29 mouse cellular contexts compared by ENCODE assay signal in the genomic region with DNA sequence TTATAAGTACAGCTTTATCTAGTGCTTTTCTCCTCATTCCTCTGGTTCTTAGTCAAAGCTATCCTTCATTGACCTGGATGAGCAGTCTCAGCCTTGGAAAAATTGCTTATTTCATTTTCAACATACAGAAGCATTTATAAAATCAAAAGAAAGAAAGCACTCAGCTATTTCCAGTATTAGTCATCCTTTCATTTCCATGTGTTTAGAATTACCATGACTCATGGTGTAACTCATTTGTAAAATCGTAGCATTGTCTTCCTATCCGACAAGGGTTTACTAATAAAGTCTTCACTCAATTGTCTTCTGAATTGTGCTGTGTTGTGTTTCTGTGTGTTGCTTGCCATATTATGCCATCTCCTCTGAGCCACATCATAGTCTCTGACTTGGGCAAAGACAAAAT. TPM values are rescaled to one million over a fixed set of nuclear protein-coding genes. Genes with fewer than 3 reads are reported as not detected.
DNase-seq lines count a peak whose midpoint lies in the region; ATAC-seq and TF ChIP-seq lines count a peak whose summit lies in the region.
"Had no signal": no experiment of that assay in that cellular context is flagged by ENCODE, and none has a peak within 500 bp of the region (broad histone marks: within the 10 kb centered on the region; RNA-seq: fewer than 3 reads in every experiment).

No protein-coding gene starts in this region.

- WGBS in intestine, postnatal 0 days = 61% methylated on average over 2 of the region's 2 CpGs

- no peak overlapping the region for H3K4me2 ChIP-seq in intestine, postnatal 0 days (replicated peaks; ENCODE audit: low read depth)
- H3K4me2 ChIP-seq: embryonic facial prominence, embryonic 12.5 days; forebrain, embryonic 12.5 days had no signal

- H3K4me3 ChIP-seq in embryonic fibroblast, embryonic 13.5 days (ENCODE audit: insufficient read depth, low read length) = no peak overlapping the region
- H3K4me3 ChIP-seq in intestine, postnatal 0 days (ENCODE audit: low read depth, low read length) = no peak overlapping the region
- H3K4me3 ChIP-seq: embryonic facial prominence, embryonic 10.5 days; embryonic facial prominence, embryonic 12.5 days; erythroblast, embryonic 14.5 days; forebrain, embryonic 10.5 days; forebrain, embryonic 12.5 days had no signal

- DNase-seq in frontal cortex, postnatal 10 days (ENCODE audit: low spot score in 2 of 2) = no peak
- DNase-seq in Muller cell, postnatal 12 days (ENCODE audit: inconsistent ontology term) = peak; percentile 87
- DNase-seq in Patski (ENCODE audit: low read depth, low spot score) = peak; percentile 13
- DNase-seq in gastrocnemius, adult 18-20 months (ENCODE audit: low spot score) = no peak
- DNase-seq: adrenal gland, adult 2 months; adrenal gland, postnatal 10 days; adrenal gland, postnatal 25 days; cerebellum, adult 11 months; cerebellum, adult 18-20 months; cerebellum, adult 9-10 months; cerebellum, postnatal 10 days; cerebellum, postnatal 25 days had no signal

- TF ChIP-seq CTCF in Patski (IDR thresholded peaks at IDR 0.05) = no peak
- no peak for TF ChIP-seq CTCF in embryonic fibroblast, embryonic 13.5 days (IDR thresholded peaks at IDR 0.05; ENCODE audit: borderline replicate concordance, insufficient read depth, low read length)
- TF ChIP-seq CTCF in intestine, postnatal 0 days (IDR thresholded peaks at IDR 0.05; ENCODE audit: low read depth) = no peak

- no peaks in the 10 kb centered on the region for H3K27me3 ChIP-seq in Patski
- H3K27me3 ChIP-seq in intestine, postnatal 0 days (replicated peaks; ENCODE audit: control insufficient read depth, insufficient read depth, low read length) = no peaks in the 10 kb centered on the region
- H3K27me3 ChIP-seq: embryonic facial prominence, embryonic 12.5 days; forebrain, embryonic 12.5 days had no signal

- peak overlapping the region; percentile 72 for H3K27ac ChIP-seq in embryonic fibroblast, embryonic 13.5 days (ENCODE audit: insufficient read depth, low read length)
- H3K27ac ChIP-seq in intestine, postnatal 0 days (ENCODE audit: low read depth, low read length) = no peak overlapping the region
- H3K27ac ChIP-seq: embryonic facial prominence, embryonic 10.5 days; embryonic facial prominence, embryonic 12.5 days; forebrain, embryonic 10.5 days; forebrain, embryonic 12.5 days had no signal

- peaks cover 8% of the 10 kb centered on the region for H3K4me1 ChIP-seq in embryonic fibroblast, embryonic 13.5 days (ENCODE audit: control insufficient read depth, insufficient read depth, low read length)
- H3K4me1 ChIP-seq in intestine, postnatal 0 days (replicated peaks; ENCODE audit: control insufficient read depth, insufficient read depth, low read length) = no peaks in the 10 kb centered on the region
- H3K4me1 ChIP-seq: embryonic facial prominence, embryonic 10.5 days; embryonic facial prominence, embryonic 12.5 days; forebrain, embryonic 10.5 days; forebrain, embryonic 12.5 days had no signal

- in situ Hi-C loops in Patski (cut with MboI; ENCODE audit: low pct_unique_long_range_greater_than_20kb) = no loop called here

- ATAC-seq in frontal cortex, adult (ENCODE audit: low TSS enrichment) = peak; percentile 23; the same call in 1 of the 2 replicates
- no peak for ATAC-seq in Patski
- no peak for ATAC-seq in intestine, postnatal 0 days
- ATAC-seq in monocyte, adult 5-6 weeks (replicated peaks; ENCODE audit: insufficient number of reproducible peaks, low FRiP score, low TSS enrichment, poor library complexity, severe bottlenecking) = no peak
- ATAC-seq: CD4-positive, CD25-positive, alpha-beta regulatory T cell, adult 4 months; forebrain, embryonic 14.5 days; forebrain, embryonic 16.5 days had no signal

- CTCF ChIA-PET in Patski (lab: Charles Lee) = interaction anchor here (1.4 kb wide), 1 partner anchor 439 kb away, joined by 4 read pairs; no protein-coding TSS in a partner anchor

- H3K9ac ChIP-seq in intestine, postnatal 0 days (ENCODE audit: low read depth, low read length) = no peak overlapping the region
- H3K9ac ChIP-seq: embryonic facial prominence, embryonic 12.5 days; forebrain, embryonic 12.5 days had no signal

- POLR2A ChIA-PET in Patski (lab: Charles Lee) = interaction anchor here (1.1 kb wide), 1 partner anchor 10 kb away, joined by 3 read pairs; no protein-coding TSS in a partner anchor

- no peak for TF ChIP-seq POLR2A in embryonic fibroblast, embryonic 13.5 days (IDR thresholded peaks at IDR 0.05; ENCODE audit: low read depth, low read length)

- H3K9me3 ChIP-seq in intestine, postnatal 0 days (ENCODE audit: control insufficient read depth) = no peaks in the 10 kb centered on the region
- H3K9me3 ChIP-seq: embryonic facial prominence, embryonic 10.5 days; embryonic facial prominence, embryonic 12.5 days; forebrain, embryonic 10.5 days; forebrain, embryonic 12.5 days had no signal

- H3K36me3 ChIP-seq in intestine, postnatal 0 days (ENCODE audit: control insufficient read depth, insufficient read depth) = no peaks in the 10 kb centered on the region
- H3K36me3 ChIP-seq: embryonic facial prominence, embryonic 10.5 days; embryonic facial prominence, embryonic 12.5 days; forebrain, embryonic 10.5 days; forebrain, embryonic 12.5 days; G1E had no signal

RNA-seq across cellular contexts. Expression of a gene that starts 1.0 kb away (rescaled TPM):
- polyA plus RNA-seq in Patski (2021) = not detected
- not detected in 2 replicates for polyA plus RNA-seq in embryonic fibroblast, embryonic 13.5 days (2011; ENCODE audit: insufficient read length, low read depth, missing spikeins)
- total RNA-seq in gastrocnemius, adult 18-20 months (2021) = not detected
- polyA plus RNA-seq in intestine, postnatal 0 days (2015; fragmentation: Nextera tagmentation; extraction: Ambion mirVana) = not detected in 2 replicates
- total RNA-seq in monocyte, adult 5-6 weeks (2017) = not detected in 3 replicates
- total RNA-seq: adrenal gland, adult 2 months; adrenal gland, postnatal 10 days; adrenal gland, postnatal 25 days; adrenal gland, postnatal 4 days; CH12.LX; G1E had no signal
- polyA plus RNA-seq: adrenal gland, adult 2 months; CD4-positive, CD25-positive, alpha-beta regulatory T cell, adult 4 months; cortical plate, adult 2 months; embryonic facial prominence, embryonic 10.5 days; embryonic facial prominence, embryonic 12.5 days; embryonic facial prominence, embryonic 14.5 days; forebrain, embryonic 10.5 days; forebrain, embryonic 12.5 days; forebrain, embryonic 14.5 days; forebrain, embryonic 16.5 days; G1E had no signal

RNA-seq across cellular contexts. Expression of a gene that starts 5.5 kb away (rescaled TPM):
- polyA plus RNA-seq in Patski (2021) = not detected
- polyA plus RNA-seq in embryonic fibroblast, embryonic 13.5 days (2011; ENCODE audit: insufficient read length, low read depth, missing spikeins) = not detected in 2 replicates
- total RNA-seq in gastrocnemius, adult 18-20 months (2021) = not detected
- not detected in 2 replicates for polyA plus RNA-seq in intestine, postnatal 0 days (2015; fragmentation: Nextera tagmentation; extraction: Ambion mirVana)
- total RNA-seq in monocyte, adult 5-6 weeks (2017) = not detected in 3 replicates
- total RNA-seq: adrenal gland, adult 2 months; adrenal gland, postnatal 10 days; adrenal gland, postnatal 25 days; adrenal gland, postnatal 4 days; CH12.LX; G1E had no signal
- polyA plus RNA-seq: adrenal gland, adult 2 months; CD4-positive, CD25-positive, alpha-beta regulatory T cell, adult 4 months; cortical plate, adult 2 months; embryonic facial prominence, embryonic 10.5 days; embryonic facial prominence, embryonic 12.5 days; embryonic facial prominence, embryonic 14.5 days; erythroblast, embryonic 14.5 days; forebrain, embryonic 10.5 days; forebrain, embryonic 12.5 days; forebrain, embryonic 14.5 days; forebrain, embryonic 16.5 days; G1E had no signal

RNA-seq across cellular contexts. Expression of a gene that starts 7.4 kb away (rescaled TPM):
- not detected for polyA plus RNA-seq in Patski (2021)
- not detected in 2 replicates for polyA plus RNA-seq in embryonic fibroblast, embryonic 13.5 days (2011; ENCODE audit: insufficient read length, low read depth, missing spikeins)
- not detected for total RNA-seq in gastrocnemius, adult 18-20 months (2021)
- polyA plus RNA-seq in intestine, postnatal 0 days (2015; fragmentation: Nextera tagmentation; extraction: Ambion mirVana) = 0.16 TPM in 1 of 2 replicates, not detected in the other
- total RNA-seq in monocyte, adult 5-6 weeks (2017) = not detected in 3 replicates
- total RNA-seq: adrenal gland, adult 2 months; adrenal gland, postnatal 10 days; adrenal gland, postnatal 25 days; adrenal gland, postnatal 4 days; CH12.LX; G1E had no signal
- polyA plus RNA-seq: adrenal gland, adult 2 months; CD4-positive, CD25-positive, alpha-beta regulatory T cell, adult 4 months; cortical plate, adult 2 months; embryonic facial prominence, embryonic 10.5 days; embryonic facial prominence, embryonic 12.5 days; embryonic facial prominence, embryonic 14.5 days; erythroblast, embryonic 14.5 days; forebrain, embryonic 10.5 days; forebrain, embryonic 12.5 days; forebrain, embryonic 14.5 days; forebrain, embryonic 16.5 days; G1E had no signal

RNA-seq across cellular contexts. Expression of a gene that starts 14.4 kb away (rescaled TPM):
- polyA plus RNA-seq in Patski (2021) = not detected
- not detected in 2 replicates for polyA plus RNA-seq in embryonic fibroblast, embryonic 13.5 days (2011; ENCODE audit: insufficient read length, low read depth, missing spikeins)
- total RNA-seq in gastrocnemius, adult 18-20 months (2021) = not detected
- not detected in 2 replicates for polyA plus RNA-seq in intestine, postnatal 0 days (2015; fragmentation: Nextera tagmentation; extraction: Ambion mirVana)
- not detected in 3 replicates for total RNA-seq in monocyte, adult 5-6 weeks (2017)
- total RNA-seq: adrenal gland, adult 2 months; adrenal gland, postnatal 10 days; adrenal gland, postnatal 25 days; adrenal gland, postnatal 4 days; CH12.LX; G1E had no signal
- polyA plus RNA-seq: adrenal gland, adult 2 months; CD4-positive, CD25-positive, alpha-beta regulatory T cell, adult 4 months; cortical plate, adult 2 months; embryonic facial prominence, embryonic 10.5 days; embryonic facial prominence, embryonic 12.5 days; embryonic facial prominence, embryonic 14.5 days; erythroblast, embryonic 14.5 days; forebrain, embryonic 10.5 days; forebrain, embryonic 12.5 days; forebrain, embryonic 14.5 days; forebrain, embryonic 16.5 days; G1E had no signal

RNA-seq across cellular contexts. Expression of a gene that starts 20.2 kb away (rescaled TPM):
- polyA plus RNA-seq in Patski (2021) = not detected
- not detected in 2 replicates for polyA plus RNA-seq in embryonic fibroblast, embryonic 13.5 days (2011; ENCODE audit: insufficient read length, low read depth, missing spikeins)
- total RNA-seq in gastrocnemius, adult 18-20 months (2021) = not detected
- not detected in 2 replicates for polyA plus RNA-seq in intestine, postnatal 0 days (2015; fragmentation: Nextera tagmentation; extraction: Ambion mirVana)
- total RNA-seq in monocyte, adult 5-6 weeks (2017) = not detected in 3 replicates
- total RNA-seq: adrenal gland, adult 2 months; adrenal gland, postnatal 10 days; adrenal gland, postnatal 25 days; adrenal gland, postnatal 4 days; CH12.LX; G1E had no signal
- polyA plus RNA-seq: adrenal gland, adult 2 months; CD4-positive, CD25-positive, alpha-beta regulatory T cell, adult 4 months; cortical plate, adult 2 months; embryonic facial prominence, embryonic 10.5 days; embryonic facial prominence, embryonic 12.5 days; embryonic facial prominence, embryonic 14.5 days; erythroblast, embryonic 14.5 days; forebrain, embryonic 10.5 days; forebrain, embryonic 12.5 days; forebrain, embryonic 14.5 days; forebrain, embryonic 16.5 days; G1E had no signal

Comparison
In these comparisons a context has a peak if more than half of its experiments do, and no peak if none do; other contexts are left out.
1. DNase-seq: peak in Muller cell, postnatal 12 days (single experiment) and Patski (single experiment); none in frontal cortex, postnatal 10 days (0 of 2) and gastrocnemius, adult 18-20 months (single experiment).